Mouse (Mus musculus) adrenal gland, postnatal 25 days (tissue): Measurements from ENCODE around the gene Armc5. TPM values are rescaled to one million over a fixed set of nuclear protein-coding genes. Genes with fewer than 3 reads are reported as not detected.

Experiments
- DNase-seq: peaks from one replicate; pipeline ENCODE4 v3.0.0; 2021; ENCODE audit warnings: mixed read lengths
- microRNA-seq, 2 experiments: library from miRNA; unstranded; fragments of <30 nt; microRNA quantifications; one replicate each; pipeline ENCODE4 v1.2.0; 2021
- total RNA-seq: library from RNA; stranded (reverse); gene quantifications from 2 replicates; pipeline ENCODE4 v1.2.3, GENCODE M21; 2021

Armc5 gene
- total RNA-seq, 1 experiment from 2014 or later, result 19.3 TPM

DNA sequence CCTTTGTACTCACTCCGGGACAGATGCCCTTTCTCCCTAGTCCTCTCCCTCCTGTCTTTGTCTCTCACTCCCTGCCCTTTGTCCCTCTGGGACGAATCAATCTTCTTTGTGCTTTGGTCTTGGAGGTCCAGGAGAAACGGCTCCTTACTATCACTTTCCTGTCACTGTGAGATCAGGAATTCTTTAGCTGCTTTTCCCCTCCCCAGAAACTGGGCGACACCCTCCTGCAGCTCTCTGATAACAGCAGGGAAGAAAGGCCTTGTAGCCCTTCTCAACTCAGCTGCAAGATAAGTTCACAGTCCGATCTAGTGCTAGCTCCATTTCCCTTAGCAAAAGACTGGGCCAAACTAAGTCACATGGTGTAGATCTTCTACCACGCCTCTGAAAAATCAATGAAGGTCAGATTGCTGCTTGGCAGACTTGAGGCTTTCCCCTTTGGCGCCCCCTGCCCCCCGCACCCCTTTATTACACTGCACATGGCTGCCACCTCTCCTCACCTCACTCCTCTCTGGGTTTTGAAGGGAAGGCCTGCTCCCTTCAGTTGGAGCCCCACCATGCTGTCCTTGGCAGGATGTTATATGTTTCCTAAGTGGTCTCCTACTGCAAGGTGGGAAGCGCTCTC is 51.9 kb downstream of the Armc5 start:
- DNase-seq, result no peak

Small RNAs within 50 kb of the gene (microRNA-seq; reads per million reads assigned to microRNA genes)
- gene Mir3103, result 0 to 1.1 reads per million in 2 experiments

Other genes with a start within 250 kb of the Armc5 start
- gene Pycard, start 243.5 kb upstream of the Armc5 start, total RNA-seq, result 2.8 and 5.5 TPM in 2 replicates
- gene Trim72, start 233.4 kb upstream of the Armc5 start, total RNA-seq, result 0.24 TPM in 1 of 2 replicates, not detected in the other
- 2.5 and 2.9 TPM in 2 replicates for gene Itgam, start 174.7 kb upstream of the Armc5 start, total RNA-seq
- gene Gm49368, start 174.7 kb upstream of the Armc5 start, total RNA-seq, result not detected in 2 replicates
- 0.71 and 0.97 TPM in 2 replicates for gene Itgax, start 107.8 kb upstream of the Armc5 start, total RNA-seq
- gene Itgad, start 83.0 kb upstream of the Armc5 start, total RNA-seq, result not detected in 2 replicates
- 2.8 and 5.0 TPM in 2 replicates for gene Cox6a2, start 31.0 kb upstream of the Armc5 start, total RNA-seq
- 9.1 and 10.3 TPM in 2 replicates for gene 9130023H24Rik, start 689 bp downstream of the Armc5 start, total RNA-seq
- 20.2 and 23.0 TPM in 2 replicates for gene Tgfb1i1, start 9.5 kb downstream of the Armc5 start, total RNA-seq
- not detected in 2 replicates for gene Slc5a2, start 28.3 kb downstream of the Armc5 start, total RNA-seq
- gene BC017158, start 60.8 kb downstream of the Armc5 start, total RNA-seq, result 29.0 and 33.5 TPM in 2 replicates
- 16.0 and 20.3 TPM in 2 replicates for gene Rgs10, start 181.4 kb downstream of the Armc5 start, total RNA-seq
- gene Tial1, start 224.4 kb downstream of the Armc5 start, total RNA-seq, result 123 and 132 TPM in 2 replicates